Mouse (Mus musculus) midbrain, embryonic 16.5 days (tissue): ENCODE measurements around the gene Diexf. TPM values are rescaled to one million over a fixed set of nuclear protein-coding genes. Genes with fewer than 3 reads are reported as not detected.
A peak's percentile ranks its signal among the peaks of the same experiment; 100 is the strongest.

Source experiments
- ATAC-seq: fragments of 200-750 bp; cut with Nextera tagmentation; 2 replicates; pipeline ENCODE4 v1.8.0; 2017; ENCODE audit warnings: moderate TSS enrichment
- H3K27ac ChIP-seq: fragments of 300-500 bp; sonication (generic); 2 replicates; pipeline ENCODE4 v1.5.1; 2014; ENCODE audit warnings: mild to moderate bottlenecking, low read length, mixed read lengths
- H3K27me3 ChIP-seq: fragments of 300-500 bp; sonication (generic); 2 replicates; pipeline ENCODE4 v1.6.1; 2014; ENCODE audit warnings: low read depth, low read length, mixed read lengths; ENCODE audit not compliant: control insufficient read depth, insufficient read depth
- H3K36me3 ChIP-seq: fragments of 300-500 bp; sonication (generic); 2 replicates; pipeline ENCODE4 v1.6.1; 2014; ENCODE audit warnings: mild to moderate bottlenecking, low read length, moderate library complexity, mixed read lengths; ENCODE audit not compliant: control insufficient read depth, insufficient read depth
- H3K4me1 ChIP-seq: fragments of 300-500 bp; sonication (generic); 2 replicates; pipeline ENCODE4 v1.6.1; 2014; ENCODE audit warnings: mild to moderate bottlenecking, low read length, mixed read lengths; ENCODE audit not compliant: control insufficient read depth, insufficient read depth
- H3K4me2 ChIP-seq: fragments of 300-500 bp; sonication (generic); 2 replicates; pipeline ENCODE4 v1.6.1; 2014; ENCODE audit warnings: mild to moderate bottlenecking, low read length, mixed read lengths
- H3K4me3 ChIP-seq: fragments of 300-500 bp; sonication (generic); 2 replicates; pipeline ENCODE4 v1.5.1; 2014; ENCODE audit warnings: low read depth, mild to moderate bottlenecking, low read length, moderate library complexity, mixed read lengths
- H3K9ac ChIP-seq: fragments of 300-500 bp; sonication (generic); 2 replicates; pipeline ENCODE4 v1.6.1; 2014; ENCODE audit warnings: low read depth, low read length, mixed read lengths
- H3K9me3 ChIP-seq: fragments of 300-500 bp; sonication (generic); replicated peaks from 2 replicates; pipeline ENCODE4 v1.6.1; 2014; ENCODE audit warnings: mild to moderate bottlenecking, low read length, mixed read lengths; ENCODE audit not compliant: control insufficient read depth, poor library complexity, severe bottlenecking
- WGBS: fragments of 180-500 bp; shearing (Covaris S2); extraction: QIAGEN DNeasy Blood & Tissue Kit; methylation state at CpG from one replicate; pipeline ENCODE4 v1.1.7; 2014; 5-methylcytosine and 5-hydroxymethylcytosine counted together
- polyA plus RNA-seq: library from polyadenylated mRNA; unstranded; fragments of >200 nt; fragmentation: Nextera tagmentation; extraction: Ambion mirVana; gene quantifications from 2 replicates; pipeline ENCODE4 v1.2.1, GENCODE M21; 2015

The Diexf gene
- polyA plus RNA-seq, 1 experiment from 2014 or later = 8.9 TPM

- Histone ChIP-seq H3K4me3 (no peak overlapping the region), H3K9ac (no peak overlapping the region), H3K27ac (no peak overlapping the region), H3K4me1 (peaks cover 25% of the 10 kb centered on the region), H3K9me3 (no peaks in the 10 kb centered on the region), H3K27me3 (no peaks in the 10 kb centered on the region), H3K4me2 (no peak overlapping the region), H3K36me3 (no peaks in the 10 kb centered on the region)
- no peak for ATAC-seq
- WGBS = 58% methylated on average over 9 of the region's 9 CpGs
These were observed 43.1 kb downstream of the Diexf start for GRCm38 (mm10) chr1:193086842-193087476.

GRCm38 (mm10) chr1:193086111-193086841 lies 43.8 kb downstream of the Diexf start:
- H3K9me3 ChIP-seq = no peaks in the 10 kb centered on the region
- H3K4me3 ChIP-seq = no peak overlapping the region
- WGBS = 69% methylated on average over 4 of the region's 4 CpGs
- H3K9ac ChIP-seq = no peak overlapping the region
- no peak overlapping the region for H3K4me2 ChIP-seq
- H3K4me1 ChIP-seq = peaks cover 28% of the 10 kb centered on the region
- no peaks in the 10 kb centered on the region for H3K27me3 ChIP-seq
- no peak for ATAC-seq
- no peaks in the 10 kb centered on the region for H3K36me3 ChIP-seq
- H3K27ac ChIP-seq = no peak overlapping the region

- peaks cover 26% of the 10 kb centered on the region for H3K4me1 ChIP-seq
These were observed 44.5 kb downstream of the Diexf start for GRCm38 (mm10) chr1:193085541-193086020.

GRCm38 (mm10) chr1:193084016-193084415 lies 46.1 kb downstream of the Diexf start:
- no peak overlapping the region for H3K4me2 ChIP-seq
- H3K9me3 ChIP-seq = no peaks in the 10 kb centered on the region

More at GRCm38 (mm10) chr1:193085541-193086020, 44.5 kb downstream of the Diexf start:
- 70% methylated on average over 5 of the region's 5 CpGs for WGBS
- Histone ChIP-seq H3K9me3 (no peaks in the 10 kb centered on the region), H3K4me3 (no peak overlapping the region), H3K27ac (no peak overlapping the region), H3K36me3 (no peaks in the 10 kb centered on the region), H3K9ac (no peak overlapping the region), H3K4me2 (no peak overlapping the region), H3K27me3 (no peaks in the 10 kb centered on the region)
- ATAC-seq = no peak

GRCm38 (mm10) chr1:193083051-193083450 lies 47.0 kb downstream of the Diexf start:
- ATAC-seq = no peak
- Histone ChIP-seq H3K9ac (no peak overlapping the region), H3K4me3 (no peak overlapping the region), H3K27me3 (no peaks in the 10 kb centered on the region), H3K9me3 (no peaks in the 10 kb centered on the region), H3K36me3 (no peaks in the 10 kb centered on the region), H3K27ac (peak overlapping the region; percentile 62; the same call in 1 of the 2 replicates), H3K4me1 (peaks cover 20% of the 10 kb centered on the region), H3K4me2 (no peak overlapping the region)
- WGBS = 78% methylated on average over 7 of the region's 7 CpGs

More at GRCm38 (mm10) chr1:193084016-193084415, 46.1 kb downstream of the Diexf start:
- Histone ChIP-seq H3K9ac (no peak overlapping the region), H3K4me3 (no peak overlapping the region), H3K27ac (no peak overlapping the region), H3K4me1 (peaks cover 20% of the 10 kb centered on the region), H3K27me3 (no peaks in the 10 kb centered on the region), H3K36me3 (no peaks in the 10 kb centered on the region)
- ATAC-seq = no peak
- 100% methylated on average over 1 of the region's 1 CpGs for WGBS

- no peak overlapping the region for H3K4me3 ChIP-seq
- ATAC-seq = 0 out of 2 replicates have a peak, but pooled peaks have one; percentile 45
- peaks cover 20% of the 10 kb centered on the region for H3K4me1 ChIP-seq
- peak overlapping the region; percentile 62 for H3K27ac ChIP-seq
- no peak overlapping the region for H3K9ac ChIP-seq
- no peak overlapping the region for H3K4me2 ChIP-seq
- WGBS = 24% methylated on average over 10 of the region's 10 CpGs
- no peaks in the 10 kb centered on the region for H3K36me3 ChIP-seq
- no peaks in the 10 kb centered on the region for H3K9me3 ChIP-seq
- no peaks in the 10 kb centered on the region for H3K27me3 ChIP-seq
These were observed 47.7 kb downstream of the Diexf start for GRCm38 (mm10) chr1:193082311-193082921.

- WGBS = 93% methylated on average over 3 of the region's 3 CpGs
- Histone ChIP-seq H3K27ac (no peak overlapping the region), H3K4me3 (no peak overlapping the region), H3K27me3 (no peaks in the 10 kb centered on the region), H3K9ac (no peak overlapping the region), H3K4me1 (no peaks in the 10 kb centered on the region), H3K36me3 (no peaks in the 10 kb centered on the region), H3K4me2 (no peak overlapping the region), H3K9me3 (no peaks in the 10 kb centered on the region)
- no peak for ATAC-seq
These were observed 67.5 kb downstream of the Diexf start for GRCm38 (mm10) chr1:193062618-193063017.

- 80% methylated on average over 2 of the region's 2 CpGs for WGBS
- H3K9ac ChIP-seq = no peak overlapping the region
- no peak for ATAC-seq
- H3K4me3 ChIP-seq = no peak overlapping the region
- no peaks in the 10 kb centered on the region for H3K9me3 ChIP-seq
- H3K4me2 ChIP-seq = no peak overlapping the region
- H3K4me1 ChIP-seq = no peaks in the 10 kb centered on the region
- no peak overlapping the region for H3K27ac ChIP-seq
- H3K27me3 ChIP-seq = no peaks in the 10 kb centered on the region
- no peaks in the 10 kb centered on the region for H3K36me3 ChIP-seq
These were observed 69.9 kb downstream of the Diexf start for GRCm38 (mm10) chr1:193060167-193060566.

GRCm38 (mm10) chr1:193059596-193059995 lies 70.5 kb downstream of the Diexf start:
- H3K27me3 ChIP-seq = no peaks in the 10 kb centered on the region
- H3K27ac ChIP-seq = no peak overlapping the region
- no peaks in the 10 kb centered on the region for H3K4me1 ChIP-seq
- no peak overlapping the region for H3K4me2 ChIP-seq
- WGBS = 57% methylated on average over 5 of the region's 5 CpGs
- no peaks in the 10 kb centered on the region for H3K36me3 ChIP-seq
- no peak for ATAC-seq
- H3K4me3 ChIP-seq = no peak overlapping the region
- no peak overlapping the region for H3K9ac ChIP-seq
- H3K9me3 ChIP-seq = no peaks in the 10 kb centered on the region
